Mouse (Mus musculus): ENCODE results near the gene Rasgef1b.

- TF ChIP-seq CTCF (IDR thresholded peaks at IDR 0.05; ENCODE audit: insufficient read depth, low read length) (no peak), POLR2A (IDR thresholded peaks at IDR 0.05; ENCODE audit: borderline replicate concordance, extremely low read depth, low read depth, low read length) (no peak)
These were observed 403.6 kb downstream of the Rasgef1b start for GRCm38 (mm10) chr5:99325301-99325700.
